Mouse (Mus musculus) neural tube, embryonic 11.5 days (tissue): ENCODE results near the gene Dazap1. TPM values are rescaled to one million over a fixed set of nuclear protein-coding genes. Genes with fewer than 3 reads are reported as not detected.
A peak's percentile ranks its signal among the peaks of the same experiment; 100 is the strongest.

ENCODE experiments used
- ATAC-seq: fragments of 200-750 bp; cut with Nextera tagmentation; 2 replicates; pipeline ENCODE4 v1.8.0; 2017; ENCODE audit warnings: moderate number of reproducible peaks, mild to moderate bottlenecking, moderate TSS enrichment, moderate library complexity; ENCODE audit not compliant: insufficient read depth, low FRiP score, low TSS enrichment
- DNase-seq: peaks from one replicate; pipeline ENCODE4 v3.0.0-alpha.2; 2015; ENCODE audit warnings: low spot score
- H3K27ac ChIP-seq: fragments of 300-500 bp; sonication (generic); 2 replicates; pipeline ENCODE4 v1.5.1; 2014; ENCODE audit warnings: low read depth, mild to moderate bottlenecking, low read length
- H3K27me3 ChIP-seq: fragments of 300-500 bp; sonication (generic); 2 replicates; pipeline ENCODE4 v1.6.1; 2014; ENCODE audit warnings: mild to moderate bottlenecking, low read length, mixed read lengths; ENCODE audit not compliant: control insufficient read depth, insufficient read depth
- H3K36me3 ChIP-seq: fragments of 300-500 bp; sonication (generic); 2 replicates; pipeline ENCODE4 v1.6.1; 2014; ENCODE audit warnings: mild to moderate bottlenecking, low read length, moderate library complexity, mixed read lengths; ENCODE audit not compliant: control insufficient read depth, insufficient read depth
- H3K4me1 ChIP-seq: fragments of 300-500 bp; sonication (generic); 2 replicates; pipeline ENCODE4 v1.6.1; 2014; ENCODE audit warnings: low read length, mixed read lengths; ENCODE audit not compliant: control insufficient read depth, insufficient read depth
- H3K4me2 ChIP-seq: fragments of 300-500 bp; sonication (generic); 2 replicates; pipeline ENCODE4 v1.6.1; 2014; ENCODE audit warnings: low read depth, mild to moderate bottlenecking, moderate library complexity
- H3K4me3 ChIP-seq: fragments of 300-500 bp; sonication (generic); 2 replicates; pipeline ENCODE4 v1.5.1; 2014; ENCODE audit warnings: low read depth, low read length
- H3K9ac ChIP-seq: fragments of 300-500 bp; sonication (generic); 2 replicates; pipeline ENCODE4 v1.6.1; 2014; ENCODE audit warnings: mild to moderate bottlenecking, low read length
- H3K9me3 ChIP-seq: fragments of 300-500 bp; sonication (generic); 2 replicates; pipeline ENCODE4 v1.6.1; 2016; ENCODE audit warnings: low read length; ENCODE audit not compliant: control insufficient read depth
- WGBS: fragments of 180-500 bp; shearing (Covaris S2); extraction: QIAGEN DNeasy Blood & Tissue Kit; methylation state at CpG from one replicate; pipeline ENCODE4 v1.1.7; 2014; 5-methylcytosine and 5-hydroxymethylcytosine counted together
- polyA plus RNA-seq: library from polyadenylated mRNA; unstranded; fragments of >200 nt; fragmentation: Nextera tagmentation; extraction: Ambion mirVana; gene quantifications from 2 replicates; pipeline ENCODE4 v1.2.1, GENCODE M21; 2014

The Dazap1 gene
- polyA plus RNA-seq, 1 experiment from 2014 or later: 51.9 TPM

GRCm38 (mm10) chr10:80317011-80317410 is 55.7 kb downstream of the Dazap1 start:
- H3K27ac ChIP-seq: no peak overlapping the region
- peaks cover 7% of the 10 kb centered on the region for H3K36me3 ChIP-seq
- H3K4me1 ChIP-seq: peaks cover 9% of the 10 kb centered on the region
- H3K9me3 ChIP-seq: no peaks in the 10 kb centered on the region
- 42% methylated on average over 10 of the region's 10 CpGs for WGBS
- no peak for DNase-seq
- H3K27me3 ChIP-seq: peaks cover 43% of the 10 kb centered on the region
- H3K4me3 ChIP-seq: no peak overlapping the region
- H3K4me2 ChIP-seq: no peak overlapping the region; the same call in 1 of the 2 replicates
- no peak for ATAC-seq
- no peak overlapping the region for H3K9ac ChIP-seq

- peak; percentile 91 for DNase-seq
- Histone ChIP-seq H3K27ac (no peak within 1 kb of the TSS), H3K9ac (peak within 1 kb of the TSS; percentile 76), H3K4me3 (peak within 1 kb of the TSS; percentile 91), H3K9me3 (no peaks in the 10 kb centered on the region), H3K36me3 (peaks cover 4% of the 10 kb centered on the region; the same call in 1 of the 2 replicates), H3K4me1 (peaks cover 17% of the 10 kb centered on the region), H3K4me2 (peak within 1 kb of the TSS; percentile 87), H3K27me3 (peaks cover 13% of the 10 kb centered on the region)
- peak; percentile 45; the same call in 1 of the 2 replicates for ATAC-seq
- WGBS: under 1% methylated on average over 34 of the region's 34 CpGs
Observed at GRCm38 (mm10) chr10:80320340-80320760, 59.1 kb downstream of the Dazap1 start, which contains the start of gene 2310011J03Rik. TSS of gene 2310011J03Rik (minus strand) at chr10:80320537.

- Histone ChIP-seq H3K27ac (no peak overlapping the region), H3K4me1 (peaks cover 14% of the 10 kb centered on the region)
Observed at GRCm38 (mm10) chr10:80321014-80321669, 59.9 kb downstream of the Dazap1 start.

GRCm38 (mm10) chr10:80321670-80322581 is 60.6 kb downstream of the Dazap1 start:
- DNase-seq: no peak
- Histone ChIP-seq H3K4me3 (no peak overlapping the region), H3K9me3 (no peaks in the 10 kb centered on the region), H3K27ac (no peak overlapping the region), H3K4me1 (peaks cover 14% of the 10 kb centered on the region), H3K27me3 (no peaks in the 10 kb centered on the region; the same call in 1 of the 2 replicates), H3K9ac (no peak overlapping the region; the same call in 1 of the 2 replicates), H3K36me3 (peaks cover 2% of the 10 kb centered on the region; the same call in 1 of the 2 replicates), H3K4me2 (peak overlapping the region; percentile 93; the same call in 1 of the 2 replicates)
- 93% methylated on average over 21 of the region's 21 CpGs for whole genome bisulfite sequencing
- no peak for ATAC-seq

More at GRCm38 (mm10) chr10:80321014-80321669, 59.9 kb downstream of the Dazap1 start:
- Histone ChIP-seq H3K9ac (no peak overlapping the region), H3K4me3 (no peak overlapping the region), H3K4me2 (no peak overlapping the region), H3K36me3 (peaks cover 2% of the 10 kb centered on the region; the same call in 1 of the 2 replicates), H3K9me3 (no peaks in the 10 kb centered on the region), H3K27me3 (peaks cover 7% of the 10 kb centered on the region)
- DNase-seq (no peak), ATAC-seq (no peak)
- WGBS: 82% methylated on average over 6 of the region's 6 CpGs

- H3K36me3 ChIP-seq: peaks cover under 1% of the 10 kb centered on the region; the same call in 1 of the 2 replicates
- H3K4me3 ChIP-seq: peak overlapping the region; percentile 44
- 13% methylated on average over 24 of the region's 28 CpGs for WGBS
- no peaks in the 10 kb centered on the region for H3K27me3 ChIP-seq
- ATAC-seq: no peak
- H3K4me1 ChIP-seq: peaks cover 14% of the 10 kb centered on the region
- H3K27ac ChIP-seq: no peak overlapping the region
- no peak for DNase-seq
- no peaks in the 10 kb centered on the region for H3K9me3 ChIP-seq
- H3K9ac ChIP-seq: peak overlapping the region; percentile 56; the same call in 1 of the 2 replicates
- H3K4me2 ChIP-seq: peak overlapping the region; percentile 93
Observed at GRCm38 (mm10) chr10:80322811-80323211, 61.5 kb downstream of the Dazap1 start.

GRCm38 (mm10) chr10:80323261-80324119 is 62.2 kb downstream of the Dazap1 start:
- Histone ChIP-seq H3K4me3 (peak overlapping the region; percentile 44), H3K27ac (no peak overlapping the region), H3K9me3 (no peaks in the 10 kb centered on the region), H3K36me3 (no peaks in the 10 kb centered on the region), H3K9ac (peak overlapping the region; percentile 56), H3K4me2 (peak overlapping the region; percentile 93), H3K4me1 (peaks cover 14% of the 10 kb centered on the region), H3K27me3 (no peaks in the 10 kb centered on the region)
- ATAC-seq (peak; percentile 32; the same call in 1 of the 2 replicates), DNase-seq (peak; percentile 53)
- 2% methylated on average over 39 of the region's 46 CpGs for WGBS

- no peaks in the 10 kb centered on the region for H3K27me3 ChIP-seq
- H3K9ac ChIP-seq: no peak overlapping the region
- H3K27ac ChIP-seq: no peak overlapping the region
- no peak overlapping the region for H3K4me3 ChIP-seq
- peaks cover 13% of the 10 kb centered on the region for H3K4me1 ChIP-seq
- H3K36me3 ChIP-seq: no peaks in the 10 kb centered on the region
- no peaks in the 10 kb centered on the region for H3K9me3 ChIP-seq
- ATAC-seq: no peak
- no peak overlapping the region; the same call in 1 of the 2 replicates for H3K4me2 ChIP-seq
- DNase-seq: no peak
- WGBS: 81% methylated on average over 17 of the region's 17 CpGs
Observed at GRCm38 (mm10) chr10:80324120-80325037, 63.1 kb downstream of the Dazap1 start.
